Mouse (Mus musculus) midbrain, embryonic 10.5 days (tissue): Measurements from ENCODE around the gene Hist1h2bl. TPM values are rescaled to one million over a fixed set of nuclear protein-coding genes. Genes with fewer than 3 reads are reported as not detected.
A peak's percentile ranks its signal among the peaks of the same experiment; 100 is the strongest.
"Not testable (repeated sequence)": the region's sequence is repeated elsewhere in the genome, so short reads cannot be mapped to it uniquely, and the experiment has no call there.

ENCODE experiments used
- DNase-seq: peaks from one replicate; pipeline ENCODE4 v3.0.0-alpha.2; 2017; ENCODE audit warnings: low spot score
- H3K27ac ChIP-seq: fragments of 300-500 bp; sonication (generic); replicated peaks from 2 replicates; pipeline ENCODE4 v1.5.1; 2016; ENCODE audit warnings: mild to moderate bottlenecking
- H3K27me3 ChIP-seq: fragments of 300-500 bp; sonication (generic); 2 replicates; pipeline ENCODE4 v1.6.1; 2016; ENCODE audit warnings: low read depth, mild to moderate bottlenecking; ENCODE audit not compliant: poor library complexity, severe bottlenecking
- H3K36me3 ChIP-seq: fragments of 300-500 bp; sonication (generic); 2 replicates; pipeline ENCODE4 v1.6.1; 2016; ENCODE audit warnings: mild to moderate bottlenecking, moderate library complexity
- H3K4me1 ChIP-seq: fragments of 300-500 bp; sonication (generic); 2 replicates; pipeline ENCODE4 v1.6.1; 2016
- H3K4me3 ChIP-seq: fragments of 300-500 bp; sonication (generic); 2 replicates; pipeline ENCODE4 v1.5.1; 2016; ENCODE audit warnings: mild to moderate bottlenecking, moderate library complexity
- H3K9me3 ChIP-seq: fragments of 300-500 bp; sonication (generic); replicated peaks from 2 replicates; pipeline ENCODE4 v1.6.1; 2016; ENCODE audit warnings: mild to moderate bottlenecking
- WGBS: fragments of 180-500 bp; shearing (Covaris S2); methylation state at CpG from one replicate; pipeline ENCODE4 v1.1.7; 2016; 5-methylcytosine and 5-hydroxymethylcytosine counted together
- polyA plus RNA-seq: library from polyadenylated mRNA; unstranded; fragments of >200 nt; fragmentation: Nextera tagmentation; extraction: Ambion mirVana; gene quantifications from 2 replicates; pipeline ENCODE4 v1.2.1, GENCODE M21; 2016

The Hist1h2bl gene
- polyA plus RNA-seq, 1 experiment from 2014 or later = 3.4 TPM

DNA sequence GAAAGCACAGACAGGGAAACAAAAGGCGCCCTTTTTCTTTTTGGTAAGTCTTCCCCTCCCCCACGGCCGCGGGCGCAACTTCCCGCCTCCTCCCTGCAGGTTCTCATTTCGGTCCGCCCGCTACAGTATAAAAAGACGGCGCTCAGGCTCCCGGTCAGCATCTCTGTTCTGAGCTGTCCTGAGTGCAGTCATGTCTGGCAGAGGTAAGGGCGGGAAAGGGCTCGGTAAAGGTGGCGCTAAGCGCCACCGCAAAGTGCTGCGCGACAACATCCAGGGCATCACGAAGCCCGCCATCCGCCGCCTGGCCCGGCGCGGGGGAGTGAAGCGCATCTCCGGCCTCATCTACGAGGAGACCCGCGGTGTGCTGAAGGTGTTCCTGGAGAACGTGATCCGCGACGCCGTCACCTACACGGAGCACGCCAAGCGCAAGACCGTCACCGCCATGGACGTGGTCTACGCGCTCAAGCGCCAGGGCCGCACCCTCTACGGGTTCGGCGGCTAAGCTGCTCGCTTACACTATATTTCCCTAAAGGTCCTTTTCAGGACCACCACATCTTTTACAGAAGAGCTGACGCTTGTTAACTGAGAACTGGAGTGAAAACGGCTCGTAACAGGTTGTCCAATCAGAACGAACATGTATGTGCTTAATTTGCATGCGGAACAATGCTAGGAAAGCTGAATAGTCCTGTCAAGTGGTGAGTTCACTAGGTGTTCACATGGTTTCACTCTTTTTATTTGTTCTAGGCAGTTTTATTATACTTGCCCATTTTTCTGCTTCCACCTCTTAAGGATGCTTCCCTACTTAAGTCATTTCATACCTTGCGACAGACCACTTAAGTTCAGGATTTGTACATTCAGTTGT lies 19.2 kb upstream of the Hist1h2bl start, which contains the start of gene Hist1h4j:
Gene Hist1h4j, plus strand, starts transcription at position 159 of the 862 bp plus-strand sequence.
- peak; percentile 94 for DNase-seq
- H3K9me3 ChIP-seq, H3K27me3 ChIP-seq, H3K36me3 ChIP-seq: not testable (repeated sequence)
- Histone ChIP-seq H3K4me1 (peaks cover 32% of the 10 kb centered on the region), H3K27ac (peak within 1 kb of the TSS; percentile 99), H3K4me3 (peak within 1 kb of the TSS; percentile 60)
- WGBS = under 1% methylated on average over 52 of the region's 56 CpGs

GRCm38 (mm10) chr13:21734010-21734905 lies 18.3 kb upstream of the Hist1h2bl start:
- Histone ChIP-seq H3K4me3 (peak overlapping the region; percentile 60), H3K27ac (peak overlapping the region; percentile 99), H3K4me1 (peaks cover 32% of the 10 kb centered on the region), H3K27me3 (no peaks in the 10 kb centered on the region), H3K9me3 (no peaks in the 10 kb centered on the region), H3K36me3 (no peaks in the 10 kb centered on the region)
- peak; percentile 87 for DNase-seq
- 0% methylated on average over 21 of the region's 21 CpGs for WGBS

DNA sequence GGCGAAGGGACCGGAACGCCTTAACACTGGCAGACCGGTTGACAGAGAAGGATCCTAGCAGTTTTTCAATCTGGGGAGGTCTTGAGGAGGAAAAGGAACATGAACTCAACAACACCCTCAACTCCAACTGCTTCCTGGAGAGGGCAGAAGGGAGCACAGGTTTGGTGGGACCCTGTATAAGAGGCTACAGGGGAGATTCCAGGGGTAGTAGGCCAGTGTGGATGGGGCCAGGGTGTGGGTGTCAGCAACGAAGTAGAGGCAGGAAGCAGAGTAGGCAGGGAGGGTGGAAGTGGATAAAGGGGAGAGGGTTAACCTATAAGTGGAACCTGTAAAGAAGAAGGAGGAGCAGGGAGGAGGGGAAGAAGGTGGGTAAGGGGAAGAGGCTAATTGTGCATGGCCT lies 17.5 kb upstream of the Hist1h2bl start:
- DNase-seq = peak; percentile 48

DNA sequence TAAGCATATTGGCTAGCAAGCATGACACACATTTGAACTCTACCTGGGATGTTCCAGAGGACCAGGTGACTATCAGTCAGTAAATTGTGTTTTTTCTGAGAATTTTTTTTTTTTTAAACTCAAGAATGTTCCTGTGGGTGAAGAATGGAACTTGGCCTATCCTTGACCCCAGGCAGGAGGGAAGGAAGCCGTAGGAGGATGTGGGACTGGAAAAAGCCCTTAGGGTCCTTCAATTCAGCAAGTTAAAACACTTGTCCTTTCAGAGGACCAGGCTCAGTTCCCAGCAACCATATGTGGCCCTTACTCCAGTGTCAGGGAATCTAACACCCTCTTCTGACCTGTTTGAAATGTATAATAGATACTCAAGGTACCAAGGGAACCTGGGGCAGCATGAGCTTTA lies 13.6 kb upstream of the Hist1h2bl start:
- no peak overlapping the region for H3K4me3 ChIP-seq
- H3K9me3 ChIP-seq = no peaks in the 10 kb centered on the region
- peaks cover 36% of the 10 kb centered on the region for H3K4me1 ChIP-seq
- 74% methylated on average over 1 of the region's 1 CpGs for WGBS
- no peaks in the 10 kb centered on the region for H3K27me3 ChIP-seq
- no peak overlapping the region for H3K27ac ChIP-seq
- no peaks in the 10 kb centered on the region for H3K36me3 ChIP-seq
- DNase-seq = no peak

More for the DNA sequence above, 17.5 kb upstream of the Hist1h2bl start:
- 59% methylated on average over 5 of the region's 5 CpGs for WGBS
- peaks cover 32% of the 10 kb centered on the region for H3K4me1 ChIP-seq
- H3K9me3 ChIP-seq = no peaks in the 10 kb centered on the region
- no peaks in the 10 kb centered on the region for H3K27me3 ChIP-seq
- no peaks in the 10 kb centered on the region for H3K36me3 ChIP-seq
- peak overlapping the region; percentile 99 for H3K27ac ChIP-seq
- H3K4me3 ChIP-seq = peak overlapping the region; percentile 60; the same call in 1 of the 2 replicates

DNA sequence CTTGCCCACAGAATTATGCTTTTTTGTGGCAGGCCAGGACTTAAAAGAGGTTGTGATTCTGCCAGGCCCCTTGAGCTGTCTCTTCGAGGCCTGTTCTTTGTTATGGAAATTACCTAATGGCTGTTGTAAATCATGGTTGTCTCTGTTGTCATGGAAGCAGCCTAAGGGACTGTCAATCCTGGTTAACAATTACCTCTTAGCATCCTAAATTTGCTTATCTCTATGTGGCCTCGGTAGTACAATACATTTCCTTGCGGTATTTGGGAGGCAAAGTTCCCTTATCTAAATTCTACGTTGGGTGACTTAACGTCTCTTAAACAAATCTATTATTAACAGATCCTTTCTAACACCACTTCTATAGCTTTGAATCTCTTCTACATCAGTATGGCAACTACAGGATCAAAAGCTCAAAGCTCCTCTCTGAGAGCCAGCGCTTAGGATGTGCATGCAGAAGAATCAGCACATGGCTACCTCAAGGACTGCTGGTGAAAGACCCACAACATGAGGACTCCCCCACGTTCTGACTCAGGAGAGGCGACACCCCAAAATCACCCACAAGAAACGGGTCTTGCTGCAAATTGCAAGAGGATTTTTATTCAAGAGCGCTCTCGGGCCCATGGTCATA lies 12.1 kb upstream of the Hist1h2bl start:
- Histone ChIP-seq H3K27me3 (no peaks in the 10 kb centered on the region), H3K36me3 (no peaks in the 10 kb centered on the region), H3K4me1 (peaks cover 23% of the 10 kb centered on the region), H3K27ac (peak overlapping the region; percentile 82), H3K9me3 (no peaks in the 10 kb centered on the region), H3K4me3 (peak overlapping the region; percentile 24)
- peak; percentile 47 for DNase-seq
- 23% methylated on average over 11 of the region's 11 CpGs for WGBS

DNA sequence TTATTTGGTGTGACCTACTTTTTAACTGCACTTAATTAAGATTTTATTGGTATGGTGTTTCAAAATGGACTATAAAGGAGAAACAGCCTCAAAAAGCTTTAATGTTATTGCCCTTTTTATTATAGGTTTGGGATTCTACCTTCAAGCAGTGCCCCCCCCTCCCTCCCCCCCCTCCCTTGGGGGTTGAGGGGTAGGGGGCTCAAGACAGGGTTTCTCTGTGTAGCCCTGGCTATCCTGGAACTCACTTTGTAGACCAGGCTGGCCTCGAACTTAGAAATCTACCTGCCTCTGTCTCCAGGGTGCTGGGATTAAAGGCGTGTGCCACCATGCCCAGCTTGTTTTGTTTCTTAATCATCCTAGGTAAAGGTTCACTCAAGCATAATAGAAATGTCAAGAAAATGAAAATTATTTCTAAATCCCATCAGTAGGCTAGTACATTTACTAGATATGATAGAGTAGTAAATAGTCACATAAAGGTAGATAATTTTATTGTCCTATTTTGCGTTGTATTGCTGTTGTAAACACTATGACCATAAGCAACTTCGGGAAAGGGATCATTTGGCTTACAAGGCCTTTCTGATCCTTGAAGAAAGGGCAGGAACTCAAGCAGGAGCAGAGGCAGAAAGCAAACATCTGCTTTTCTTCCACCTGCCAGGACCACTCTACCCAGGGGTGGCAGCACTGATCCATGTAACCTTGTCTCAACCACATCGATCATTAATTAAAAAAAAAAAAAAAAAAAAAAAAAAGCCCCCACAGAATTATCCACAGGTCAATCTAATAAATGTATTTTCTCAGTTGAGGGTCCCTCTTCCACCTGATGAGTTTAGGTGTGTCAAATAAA lies 7.3 kb upstream of the Hist1h2bl start:
- peaks cover 54% of the 10 kb centered on the region for H3K4me1 ChIP-seq
- peak overlapping the region; percentile 97 for H3K27ac ChIP-seq
- peak overlapping the region; percentile 54 for H3K4me3 ChIP-seq
- H3K36me3 ChIP-seq = no peaks in the 10 kb centered on the region
- H3K9me3 ChIP-seq = no peaks in the 10 kb centered on the region
- DNase-seq = peak; percentile 34
- no peaks in the 10 kb centered on the region for H3K27me3 ChIP-seq
- WGBS = 38% methylated on average over 5 of the region's 5 CpGs

DNA sequence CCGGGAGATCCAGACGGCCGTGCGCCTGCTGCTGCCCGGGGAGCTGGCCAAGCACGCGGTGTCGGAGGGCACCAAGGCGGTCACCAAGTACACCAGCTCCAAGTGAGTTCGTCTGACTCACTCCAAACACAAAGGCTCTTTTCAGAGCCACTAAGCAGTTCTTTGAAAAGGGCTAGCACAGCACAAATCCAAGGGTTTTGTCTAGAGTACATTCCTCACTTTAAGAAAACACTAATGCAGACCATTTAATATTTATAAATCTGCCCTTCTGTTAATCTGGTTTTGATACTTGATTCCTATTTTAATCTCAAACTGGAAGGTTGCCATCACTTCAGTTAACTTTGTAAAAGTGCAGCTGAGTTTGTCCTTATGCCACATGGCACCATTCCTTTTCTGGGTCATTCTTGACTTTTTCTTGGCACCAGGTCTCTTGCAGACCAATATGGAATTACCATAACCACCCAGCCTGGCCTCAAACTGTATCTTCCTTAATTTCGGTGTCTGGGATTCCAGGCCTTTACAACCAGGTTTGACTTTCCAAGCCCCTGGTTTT lies 6.5 kb upstream of the Hist1h2bl start:
- peak; percentile 40 for DNase-seq
- Histone ChIP-seq H3K9me3 (no peaks in the 10 kb centered on the region), H3K4me3 (peak overlapping the region; percentile 54), H3K36me3 (no peaks in the 10 kb centered on the region), H3K4me1 (peaks cover 48% of the 10 kb centered on the region), H3K27ac (peak overlapping the region; percentile 97), H3K27me3 (no peaks in the 10 kb centered on the region)
- WGBS = 2% methylated on average over 11 of the region's 11 CpGs

DNA sequence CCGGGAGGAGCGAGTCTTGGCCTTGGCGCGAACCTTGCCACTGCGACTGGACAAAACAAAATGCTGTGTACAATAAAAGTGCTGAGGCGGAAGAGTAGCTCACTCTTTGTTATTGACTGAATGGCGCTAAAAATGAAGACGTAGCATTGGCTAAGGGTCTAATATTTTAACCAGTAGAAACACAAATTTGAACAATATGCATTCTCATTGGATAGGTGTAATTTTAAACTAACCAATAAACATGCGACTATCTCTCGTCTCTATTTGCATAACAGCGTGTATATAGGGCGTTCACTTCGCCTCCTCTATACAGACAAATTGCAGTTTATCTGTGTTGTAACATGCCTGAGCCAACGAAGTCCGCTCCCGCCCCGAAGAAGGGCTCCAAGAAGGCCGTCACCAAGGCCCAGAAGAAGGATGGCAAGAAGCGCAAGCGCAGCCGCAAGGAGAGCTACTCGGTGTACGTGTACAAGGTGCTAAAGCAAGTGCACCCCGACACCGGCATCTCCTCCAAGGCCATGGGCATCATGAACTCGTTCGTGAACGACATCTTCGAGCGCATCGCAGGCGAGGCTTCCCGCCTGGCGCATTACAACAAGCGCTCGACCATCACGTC lies 5.9 kb upstream of the Hist1h2bl start, which contains the start of gene Hist1h2bm:
Gene Hist1h2bm, plus strand, starts transcription at position 288 of the 616 bp plus-strand sequence.
- DNase-seq = peak; percentile 79
- not testable (repeated sequence) for H3K9me3 ChIP-seq, H3K36me3 ChIP-seq, H3K27me3 ChIP-seq
- peak within 1 kb of the TSS; percentile 54 for H3K4me3 ChIP-seq
- H3K27ac ChIP-seq = peak within 1 kb of the TSS; percentile 97
- H3K4me1 ChIP-seq = peaks cover 43% of the 10 kb centered on the region
- WGBS = under 1% methylated on average over 37 of the region's 37 CpGs

DNA sequence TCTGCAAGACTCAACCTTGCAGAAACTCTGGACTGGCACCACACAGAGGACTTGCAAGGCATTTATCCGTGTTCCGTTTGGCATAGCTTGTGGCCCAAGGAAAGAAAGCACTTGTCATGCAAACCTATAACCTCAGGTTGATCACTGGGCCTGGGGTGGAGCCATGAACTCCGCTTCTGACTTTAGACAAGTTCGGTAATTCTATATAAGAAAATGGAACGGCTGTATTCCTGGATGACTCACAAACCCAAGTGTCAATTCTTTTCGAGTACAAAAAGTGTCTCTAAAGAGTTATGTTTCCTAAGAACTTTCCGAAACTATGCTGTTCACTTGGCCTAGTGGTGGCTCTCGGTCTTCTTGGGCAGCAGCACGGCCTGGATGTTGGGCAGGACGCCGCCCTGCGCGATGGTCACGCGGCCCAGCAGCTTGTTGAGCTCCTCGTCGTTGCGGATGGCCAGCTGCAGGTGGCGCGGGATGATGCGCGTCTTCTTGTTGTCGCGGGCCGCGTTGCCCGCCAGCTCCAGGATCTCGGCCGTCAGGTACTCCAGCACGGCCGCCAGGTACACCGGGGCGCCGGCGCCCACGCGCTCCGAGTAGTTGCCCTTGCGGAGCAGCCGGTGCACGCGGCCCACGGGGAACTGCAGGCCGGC lies 5.3 kb upstream of the Hist1h2bl start:
- H3K27me3 ChIP-seq, H3K9me3 ChIP-seq, H3K36me3 ChIP-seq: not testable (repeated sequence)
- peak overlapping the region; percentile 97 for H3K27ac ChIP-seq
- DNase-seq = peak; percentile 54
- H3K4me1 ChIP-seq = peaks cover 38% of the 10 kb centered on the region
- 2% methylated on average over 26 of the region's 44 CpGs for WGBS
- peak overlapping the region; percentile 54 for H3K4me3 ChIP-seq

GRCm38 (mm10) chr13:21718381-21719080 lies 2.6 kb upstream of the Hist1h2bl start:
- Histone ChIP-seq H3K4me3 (peak overlapping the region; percentile 56), H3K9me3 (no peaks in the 10 kb centered on the region), H3K4me1 (peaks cover 47% of the 10 kb centered on the region), H3K27me3 (no peaks in the 10 kb centered on the region), H3K36me3 (no peaks in the 10 kb centered on the region), H3K27ac (peak overlapping the region; percentile 87)
- peak; percentile 37 for DNase-seq
- WGBS = 55% methylated on average over 4 of the region's 4 CpGs
